Mouse (Mus musculus) thymus, adult 2 months (tissue): Measurements from ENCODE around the gene Kirrel3.

ENCODE experiments used
- CTCF ChIP-seq: fragments of 200-500 bp; IDR thresholded peaks from 2 replicates; pipeline ENCODE4 v1.5.1; 2012; ENCODE audit warnings: mild to moderate bottlenecking, control low read depth, low read length, moderate library complexity, borderline replicate concordance; ENCODE audit not compliant: control insufficient read depth, poor library complexity, insufficient read depth; ENCODE audit errors: extremely low read depth
- POLR2A ChIP-seq: fragments of 200-500 bp; IDR thresholded peaks from 2 replicates; pipeline ENCODE4 v1.6.1; 2012; ENCODE audit warnings: mild to moderate bottlenecking, low read length, control low read depth, moderate library complexity; ENCODE audit not compliant: control insufficient read depth, poor library complexity, insufficient read depth; ENCODE audit errors: extremely low read depth

- TF ChIP-seq CTCF: no peak
- TF ChIP-seq POLR2A: no peak
Observed at GRCm38 (mm10) chr9:34643917-34644316, 158.2 kb downstream of the Kirrel3 start.
